Mouse (Mus musculus) hindbrain, embryonic 11.5 days (tissue): ENCODE measurements around the gene Lgals3. TPM values are rescaled to one million over a fixed set of nuclear protein-coding genes. Genes with fewer than 3 reads are reported as not detected.

ENCODE experiments used
- ATAC-seq: fragments of 200-750 bp; cut with Nextera tagmentation; 2 replicates; pipeline ENCODE4 v1.8.0; 2017; ENCODE audit warnings: mild to moderate bottlenecking, moderate TSS enrichment, moderate library complexity; ENCODE audit not compliant: low FRiP score
- DNase-seq: peaks from one replicate; pipeline ENCODE4 v3.0.0-alpha.2; 2015; ENCODE audit warnings: low spot score
- H3K27ac ChIP-seq: fragments of 300-500 bp; sonication (generic); 2 replicates; pipeline ENCODE4 v1.5.1; 2014; ENCODE audit warnings: mild to moderate bottlenecking, low read depth, low read length
- H3K27me3 ChIP-seq: fragments of 300-500 bp; sonication (generic); 2 replicates; pipeline ENCODE4 v1.6.1; 2014; ENCODE audit warnings: mild to moderate bottlenecking, low read length, moderate library complexity, mixed read lengths; ENCODE audit not compliant: control insufficient read depth, insufficient read depth
- H3K36me3 ChIP-seq: fragments of 300-500 bp; sonication (generic); 2 replicates; pipeline ENCODE4 v1.6.1; 2014; ENCODE audit warnings: mild to moderate bottlenecking, low read length, moderate library complexity, mixed read lengths; ENCODE audit not compliant: control insufficient read depth, insufficient read depth
- H3K4me1 ChIP-seq: fragments of 300-500 bp; sonication (generic); replicated peaks from 2 replicates; pipeline ENCODE4 v1.6.1; 2014; ENCODE audit warnings: low read length, mixed read lengths; ENCODE audit not compliant: control insufficient read depth, insufficient read depth
- H3K4me2 ChIP-seq: fragments of 300-500 bp; sonication (generic); replicated peaks from 2 replicates; pipeline ENCODE4 v1.6.1; 2014; ENCODE audit warnings: mild to moderate bottlenecking, low read depth, low read length
- H3K4me3 ChIP-seq: fragments of 300-500 bp; sonication (generic); 2 replicates; pipeline ENCODE4 v1.5.1; 2014; ENCODE audit warnings: low read depth, low read length
- H3K9ac ChIP-seq: fragments of 300-500 bp; sonication (generic); 2 replicates; pipeline ENCODE4 v1.6.1; 2014; ENCODE audit warnings: low read depth, low read length
- H3K9me3 ChIP-seq: fragments of 300-500 bp; sonication (generic); 2 replicates; pipeline ENCODE4 v1.6.1; 2016; ENCODE audit warnings: low read length; ENCODE audit not compliant: control insufficient read depth
- WGBS: fragments of 180-500 bp; shearing (Covaris S2); extraction: QIAGEN DNeasy Blood & Tissue Kit; methylation state at CpG from one replicate; pipeline ENCODE4 v1.1.7; 2014; 5-methylcytosine and 5-hydroxymethylcytosine counted together
- polyA plus RNA-seq: library from polyadenylated mRNA; unstranded; fragments of >200 nt; fragmentation: Nextera tagmentation; extraction: Ambion mirVana; gene quantifications from 2 replicates; pipeline ENCODE4 v1.2.1, GENCODE M21; 2014

The Lgals3 gene
- polyA plus RNA-seq, 1 experiment from 2014 or later, result 1.1 TPM

DNA sequence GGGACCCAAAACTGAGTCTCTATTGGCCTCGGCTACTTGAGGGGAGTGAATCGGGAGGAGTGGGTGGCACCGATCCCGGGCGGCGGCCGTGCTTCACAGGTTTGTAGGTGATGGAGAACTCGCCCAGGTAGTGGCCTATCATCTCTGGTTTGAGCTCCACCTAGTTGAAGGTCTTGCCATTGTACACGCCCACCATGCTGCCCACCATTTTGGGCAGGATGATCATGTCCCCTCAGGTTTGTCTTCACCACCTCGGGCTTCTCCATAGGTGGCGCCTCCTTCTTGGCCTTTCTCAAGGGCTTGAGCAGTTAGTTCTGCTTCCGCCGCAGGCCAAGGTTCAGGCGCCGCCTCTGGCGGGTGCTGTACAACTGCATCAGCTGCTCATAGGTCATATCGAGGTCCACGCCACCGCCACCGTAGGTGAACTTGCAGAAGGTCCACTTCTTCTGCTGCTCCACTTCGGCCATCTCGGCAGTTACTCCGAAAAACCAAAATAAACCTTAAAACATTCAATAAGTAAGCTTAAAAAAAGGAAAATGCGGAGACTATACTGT, 52.2 kb downstream of the Lgals3 start:
- no peak overlapping the region for H3K9ac ChIP-seq
- no peaks in the 10 kb centered on the region for H3K9me3 ChIP-seq
- no peak overlapping the region for H3K27ac ChIP-seq
- no peak for DNase-seq
- H3K27me3 ChIP-seq, result no peaks in the 10 kb centered on the region
- H3K4me2 ChIP-seq, result no peak overlapping the region
- ATAC-seq, result no peak
- no peak overlapping the region for H3K4me3 ChIP-seq
- H3K4me1 ChIP-seq, result no peaks in the 10 kb centered on the region
- 94% methylated on average over 24 of the region's 24 CpGs for WGBS
- H3K36me3 ChIP-seq, result no peaks in the 10 kb centered on the region

DNA sequence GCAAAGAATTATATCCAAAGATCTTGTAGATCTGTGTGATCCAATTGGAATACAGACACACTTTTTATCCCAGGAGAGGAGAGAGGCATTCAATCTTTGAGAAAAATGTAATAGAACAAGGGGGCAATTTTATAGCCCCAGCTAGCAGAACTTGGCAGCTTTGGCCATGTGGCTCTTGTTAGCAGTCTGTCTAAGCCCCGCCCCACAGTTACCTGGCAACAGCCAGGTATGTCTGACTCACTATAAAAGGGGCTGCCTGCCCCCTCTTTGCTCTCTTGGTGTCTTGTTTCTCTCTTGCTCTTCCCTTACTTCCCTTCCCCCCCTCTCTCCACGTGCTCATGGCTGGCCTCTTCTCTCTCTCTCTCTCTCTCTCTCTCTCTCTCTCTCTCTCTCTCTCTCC, 54.1 kb downstream of the Lgals3 start:
- H3K27ac ChIP-seq, result no peak overlapping the region

DNA sequence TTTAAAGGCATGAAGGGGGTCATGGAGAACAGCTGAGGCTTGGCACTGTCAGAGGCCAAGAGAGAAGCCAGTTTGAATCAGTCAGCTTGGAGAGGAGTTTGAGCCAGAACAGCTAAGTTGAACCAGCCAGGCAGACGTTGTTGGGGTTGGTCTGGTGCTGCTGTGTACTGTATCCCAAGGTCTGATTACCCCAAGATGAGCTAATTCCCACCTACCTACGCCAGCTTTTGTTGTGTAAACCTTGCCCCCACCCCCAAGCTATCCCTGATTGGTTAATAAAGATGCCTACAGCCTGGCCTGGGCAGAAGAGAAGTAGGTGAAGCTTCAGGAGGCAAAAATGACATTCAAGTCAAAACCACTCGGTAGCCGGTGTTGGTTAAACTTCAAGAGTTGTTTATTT, 54.9 kb downstream of the Lgals3 start:
- H3K4me2 ChIP-seq, result no peak overlapping the region
- no peak overlapping the region for H3K9ac ChIP-seq
- H3K4me3 ChIP-seq, result no peak overlapping the region
- H3K27ac ChIP-seq, result no peak overlapping the region
- H3K36me3 ChIP-seq, result no peaks in the 10 kb centered on the region
- ATAC-seq, result no peak
- WGBS, result 64% methylated on average over 4 of the region's 4 CpGs
- H3K9me3 ChIP-seq, result no peaks in the 10 kb centered on the region
- no peak for DNase-seq
- no peaks in the 10 kb centered on the region for H3K4me1 ChIP-seq
- H3K27me3 ChIP-seq, result no peaks in the 10 kb centered on the region

More for the DNA sequence above, 54.1 kb downstream of the Lgals3 start:
- no peak for DNase-seq
- Histone ChIP-seq H3K36me3 (no peaks in the 10 kb centered on the region), H3K4me2 (no peak overlapping the region), H3K9ac (no peak overlapping the region), H3K4me3 (no peak overlapping the region), H3K27me3 (no peaks in the 10 kb centered on the region), H3K9me3 (no peaks in the 10 kb centered on the region), H3K4me1 (no peaks in the 10 kb centered on the region)
- 41% methylated on average over 2 of the region's 2 CpGs for WGBS
- no peak for ATAC-seq

DNA sequence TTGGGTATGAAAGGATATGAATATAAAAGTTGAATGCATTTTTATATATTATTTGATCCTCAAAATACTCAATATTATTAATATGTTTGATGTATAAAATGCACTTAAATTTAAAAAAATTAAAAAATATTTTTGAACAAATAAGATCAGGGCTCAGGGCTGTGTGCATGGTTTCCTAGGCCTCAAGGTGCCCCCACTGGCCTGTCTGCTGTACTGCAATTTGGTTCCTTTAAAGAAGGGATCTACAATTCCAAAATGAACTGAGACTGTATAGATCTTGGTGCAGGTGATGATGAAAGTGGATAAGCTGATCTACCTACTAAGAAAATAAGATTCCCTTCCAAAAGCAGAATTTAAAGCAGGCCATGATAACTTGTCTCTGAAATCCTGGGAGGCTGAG, 65.4 kb downstream of the Lgals3 start:
- ATAC-seq (no peak), DNase-seq (peak; percentile 21)
- Histone ChIP-seq H3K4me2 (no peak overlapping the region), H3K36me3 (no peaks in the 10 kb centered on the region), H3K9me3 (no peaks in the 10 kb centered on the region), H3K27me3 (no peaks in the 10 kb centered on the region), H3K9ac (no peak overlapping the region), H3K27ac (no peak overlapping the region), H3K4me1 (no peaks in the 10 kb centered on the region), H3K4me3 (no peak overlapping the region)

Other genes starting within 250 kb of the Lgals3 start
- 2.8 and 3.2 TPM in 2 replicates for gene Gch1, start 178.3 kb upstream of the Lgals3 start, polyA plus RNA-seq
- gene Wdhd1, start 90.9 kb upstream of the Lgals3 start, polyA plus RNA-seq, result 36.5 and 38.9 TPM in 2 replicates
- 5.3 and 7.2 TPM in 2 replicates for gene Socs4, start 90.8 kb upstream of the Lgals3 start, polyA plus RNA-seq
- 86.4 and 92.6 TPM in 2 replicates for gene Mapk1ip1l, start 69.5 kb upstream of the Lgals3 start, polyA plus RNA-seq
- gene Dlgap5, start 50.7 kb downstream of the Lgals3 start, polyA plus RNA-seq, result 59.9 and 63.2 TPM in 2 replicates
- gene Fbxo34, start 82.7 kb downstream of the Lgals3 start, polyA plus RNA-seq, result 20.1 and 22.9 TPM in 2 replicates
- gene Atg14, start 202.9 kb downstream of the Lgals3 start, polyA plus RNA-seq, result 15.7 and 18.6 TPM in 2 replicates